ENCODE assay signal across 10 mouse cellular contexts in genomic region chr7:63509825-63510224, GRCm38 (mm10).
DNase-seq lines count a peak whose midpoint lies in the region; ATAC-seq and TF ChIP-seq lines count a peak whose summit lies in the region.
"Had no signal": no experiment of that assay in that cellular context is flagged by ENCODE, and none has a peak within 500 bp of the region (broad histone marks: within the 10 kb centered on the region; RNA-seq: fewer than 3 reads in every experiment).

No protein-coding gene starts in this region.

- no peaks in the 10 kb centered on the region for H3K27me3 ChIP-seq in forebrain, postnatal 0 days (ENCODE audit: insufficient read depth, low read length)
- H3K27me3 ChIP-seq: stomach, embryonic 15.5 days had no signal

- DNase-seq in cerebellum, postnatal 10 days, result peak; percentile 70 to 73
- no peak for DNase-seq in cerebellum, adult 11 months
- peak; percentile 63 to 66 for DNase-seq in right cerebral cortex, postnatal 10 days (ENCODE audit: low spot score in 2 of 2)
- DNase-seq in right cerebral cortex, postnatal 25 days, result no peak
- peak; percentile 64 for DNase-seq in forebrain, postnatal 0 days
- DNase-seq in retina, embryonic 14.5 days (ENCODE audit: low spot score), result peak; percentile 6
- DNase-seq in B cell, adult 2 months, result no peak
- no peak for DNase-seq in ovary, postnatal 10 days (ENCODE audit: low spot score)
- DNase-seq: lung, postnatal 4 days had no signal

- H3K36me3 ChIP-seq in forebrain, postnatal 0 days (ENCODE audit: insufficient read depth), result no peaks in the 10 kb centered on the region
- H3K36me3 ChIP-seq: stomach, embryonic 15.5 days had no signal

- peak; percentile 77 for ATAC-seq in forebrain, postnatal 0 days

- WGBS in forebrain, postnatal 0 days, result 48% methylated on average over 1 of the region's 1 CpGs

- H3K4me2 ChIP-seq in forebrain, postnatal 0 days (ENCODE audit: low read depth), result no peak overlapping the region
- H3K4me2 ChIP-seq: stomach, embryonic 15.5 days had no signal

- no peaks in the 10 kb centered on the region for H3K9me3 ChIP-seq in forebrain, postnatal 0 days (ENCODE audit: low read length)
- H3K9me3 ChIP-seq: stomach, embryonic 15.5 days had no signal

- H3K9ac ChIP-seq in forebrain, postnatal 0 days, result no peak overlapping the region
- H3K9ac ChIP-seq: stomach, embryonic 15.5 days had no signal

- no peak for TF ChIP-seq CTCF in forebrain, postnatal 0 days (IDR thresholded peaks at IDR 0.05; ENCODE audit: low read depth)

- H3K4me3 ChIP-seq in forebrain, postnatal 0 days (ENCODE audit: low read depth, low read length), result no peak overlapping the region
- H3K4me3 ChIP-seq: stomach, embryonic 15.5 days had no signal

- no peaks in the 10 kb centered on the region for H3K4me1 ChIP-seq in forebrain, postnatal 0 days (ENCODE audit: insufficient read depth)
- H3K4me1 ChIP-seq: stomach, embryonic 15.5 days had no signal

- no peak overlapping the region for H3K27ac ChIP-seq in forebrain, postnatal 0 days (ENCODE audit: low read depth, low read length)
- H3K27ac ChIP-seq: stomach, embryonic 15.5 days had no signal

Comparison
In these comparisons a context has a peak if more than half of its experiments do, and no peak if none do; other contexts are left out.
1. DNase-seq: peak in cerebellum, postnatal 10 days (2 of 2), right cerebral cortex, postnatal 10 days (2 of 2), forebrain, postnatal 0 days (single experiment) and retina, embryonic 14.5 days (single experiment); none in cerebellum, adult 11 months (single experiment), right cerebral cortex, postnatal 25 days (single experiment), B cell, adult 2 months (0 of 2) and ovary, postnatal 10 days (single experiment).